Mouse (Mus musculus) intestine, embryonic 15.5 days (tissue): Measurements from ENCODE around the gene Olfr836. TPM values are rescaled to one million over a fixed set of nuclear protein-coding genes. Genes with fewer than 3 reads are reported as not detected.
"Not testable (repeated sequence)": the region's sequence is repeated elsewhere in the genome, so short reads cannot be mapped to it uniquely, and the experiment has no call there.

Experiments used
- ATAC-seq: fragments of 200-750 bp; cut with Nextera tagmentation; 2 replicates; pipeline ENCODE4 v1.8.0; 2017; ENCODE audit warnings: moderate TSS enrichment, moderate library complexity
- H3K27ac ChIP-seq: fragments of 300-500 bp; sonication (generic); 2 replicates; pipeline ENCODE4 v1.5.1; 2015; ENCODE audit warnings: mild to moderate bottlenecking, inconsistent platforms
- H3K27me3 ChIP-seq: fragments of 300-500 bp; sonication (generic); replicated peaks from 2 replicates; pipeline ENCODE4 v1.6.1; 2015; ENCODE audit warnings: inconsistent platforms
- H3K36me3 ChIP-seq: fragments of 300-500 bp; sonication (generic); 2 replicates; pipeline ENCODE4 v1.6.1; 2015; ENCODE audit warnings: inconsistent platforms
- H3K4me1 ChIP-seq: fragments of 300-500 bp; sonication (generic); replicated peaks from 2 replicates; pipeline ENCODE4 v1.6.1; 2015; ENCODE audit warnings: inconsistent platforms
- H3K4me2 ChIP-seq: fragments of 300-500 bp; sonication (generic); replicated peaks from 2 replicates; pipeline ENCODE4 v1.6.1; 2015; ENCODE audit warnings: mild to moderate bottlenecking, inconsistent platforms
- H3K4me3 ChIP-seq: fragments of 300-500 bp; sonication (generic); replicated peaks from 2 replicates; pipeline ENCODE4 v1.5.1; 2015; ENCODE audit warnings: inconsistent platforms
- H3K9ac ChIP-seq: fragments of 300-500 bp; sonication (generic); 2 replicates; pipeline ENCODE4 v1.6.1; 2015; ENCODE audit warnings: inconsistent platforms
- H3K9me3 ChIP-seq: fragments of 300-500 bp; sonication (generic); 2 replicates; pipeline ENCODE4 v1.6.1; 2016; ENCODE audit warnings: inconsistent platforms
- WGBS: fragments of 180-500 bp; shearing (Covaris S2); methylation state at CpG from one replicate; pipeline ENCODE4 v1.1.7; 2015; 5-methylcytosine and 5-hydroxymethylcytosine counted together
- polyA plus RNA-seq: library from polyadenylated mRNA; unstranded; fragments of >200 nt; fragmentation: Nextera tagmentation; extraction: Ambion mirVana; gene quantifications from 2 replicates; pipeline ENCODE4 v1.2.1, GENCODE M21; 2015

The Olfr836 gene
- not detected in 2 replicates for polyA plus RNA-seq

DNA sequence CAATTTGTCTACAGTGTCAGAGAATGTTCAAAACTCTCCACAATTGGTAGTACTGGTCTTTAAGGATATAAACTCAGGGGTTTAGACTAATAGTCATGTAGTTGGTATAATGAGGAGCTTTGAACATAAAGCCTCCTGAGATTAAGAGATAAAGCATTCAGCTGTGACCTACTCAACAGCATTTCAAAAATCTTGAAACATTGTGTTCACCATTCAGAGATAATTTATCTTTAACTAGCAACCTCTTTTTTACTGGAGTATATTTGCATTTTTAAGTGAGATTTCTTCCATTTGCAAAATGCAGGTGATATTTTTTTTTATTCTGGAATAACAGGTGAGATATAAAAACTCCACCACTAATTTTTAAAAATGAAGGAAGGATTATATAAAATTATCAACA, at the start of gene Olfr836:
Gene Olfr836 (plus strand): TSS at position 301 of the 400 bp plus-strand sequence.
- H3K9me3 ChIP-seq: no peaks in the 10 kb centered on the region
- H3K4me1 ChIP-seq: no peaks in the 10 kb centered on the region
- H3K27me3 ChIP-seq: no peaks in the 10 kb centered on the region
- no peak within 1 kb of the TSS for H3K4me3 ChIP-seq
- no peaks in the 10 kb centered on the region for H3K36me3 ChIP-seq
- no peak within 1 kb of the TSS for H3K27ac ChIP-seq
- no peak within 1 kb of the TSS for H3K4me2 ChIP-seq
- no peak for ATAC-seq
- H3K9ac ChIP-seq: no peak within 1 kb of the TSS

- Histone ChIP-seq H3K9ac (no peak overlapping the region), H3K4me3 (no peak overlapping the region), H3K9me3 (no peaks in the 10 kb centered on the region), H3K4me1 (no peaks in the 10 kb centered on the region), H3K36me3 (no peaks in the 10 kb centered on the region), H3K4me2 (no peak overlapping the region), H3K27ac (no peak overlapping the region), H3K27me3 (no peaks in the 10 kb centered on the region)
- ATAC-seq: no peak
- WGBS: 24% methylated on average over 3 of the region's 3 CpGs
Measured at GRCm38 (mm10) chr9:19084986-19085385, 35.2 kb upstream of the Olfr836 start.

- H3K9ac ChIP-seq, H3K9me3 ChIP-seq, H3K4me2 ChIP-seq, H3K27ac ChIP-seq, H3K36me3 ChIP-seq, H3K27me3 ChIP-seq, H3K4me3 ChIP-seq, H3K4me1 ChIP-seq: not testable (repeated sequence)
- 30% methylated on average over 6 of the region's 6 CpGs for WGBS
- peak; percentile 96 for ATAC-seq
Measured at GRCm38 (mm10) chr9:19092889-19093753, 27.1 kb upstream of the Olfr836 start.

DNA sequence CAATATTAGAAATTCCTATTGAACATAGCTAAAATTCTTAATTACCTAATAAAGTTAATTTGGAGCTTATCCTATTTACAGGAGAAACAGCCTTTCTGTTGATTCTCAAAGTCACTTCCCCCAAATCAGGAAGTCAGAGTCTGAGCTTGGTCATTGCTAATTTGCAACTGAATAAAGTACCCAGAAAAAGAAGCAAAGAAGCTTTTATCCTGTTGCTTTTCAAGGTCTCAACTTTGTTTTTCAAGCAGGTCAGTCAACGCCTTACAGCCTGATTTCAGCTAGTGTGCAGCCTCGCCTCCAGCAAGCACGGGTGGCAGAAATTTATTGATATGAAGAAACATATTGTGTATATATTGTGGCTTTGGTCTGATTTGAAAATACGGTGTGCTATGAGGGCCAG, 22.9 kb upstream of the Olfr836 start:
- H3K4me1 ChIP-seq: no peaks in the 10 kb centered on the region
- H3K9me3 ChIP-seq: no peaks in the 10 kb centered on the region
- no peak for ATAC-seq
- no peaks in the 10 kb centered on the region for H3K27me3 ChIP-seq
- H3K9ac ChIP-seq: no peak overlapping the region
- H3K4me3 ChIP-seq: no peak overlapping the region
- no peak overlapping the region for H3K4me2 ChIP-seq
- H3K36me3 ChIP-seq: no peaks in the 10 kb centered on the region
- 93% methylated on average over 4 of the region's 4 CpGs for WGBS
- H3K27ac ChIP-seq: no peak overlapping the region

GRCm38 (mm10) chr9:19136017-19136416, 15.8 kb downstream of the Olfr836 start, which contains the start of gene Olfr837:
Gene Olfr837, plus strand, starts transcription at chr9:19136317.
- Histone ChIP-seq H3K9me3 (no peaks in the 10 kb centered on the region), H3K27ac (no peak within 1 kb of the TSS), H3K4me3 (no peak within 1 kb of the TSS), H3K27me3 (no peaks in the 10 kb centered on the region), H3K4me2 (no peak within 1 kb of the TSS), H3K36me3 (no peaks in the 10 kb centered on the region), H3K9ac (no peak within 1 kb of the TSS), H3K4me1 (no peaks in the 10 kb centered on the region)
- whole genome bisulfite sequencing: 81% methylated on average over 1 of the region's 1 CpGs
- no peak for ATAC-seq

Other genes starting within 250 kb of the Olfr836 start
- gene Olfr830, start 245.7 kb upstream of the Olfr836 start, polyA plus RNA-seq: not detected in 2 replicates
- not detected in 2 replicates for gene Olfr832, start 183.3 kb upstream of the Olfr836 start, polyA plus RNA-seq
- not detected in 2 replicates for gene Olfr834, start 132.4 kb upstream of the Olfr836 start, polyA plus RNA-seq
- gene Olfr835, start 87.6 kb upstream of the Olfr836 start, polyA plus RNA-seq: not detected in 2 replicates
- not detected in 2 replicates for gene Olfr837, start 15.9 kb downstream of the Olfr836 start, polyA plus RNA-seq
- gene Olfr839-ps1, start 56.9 kb downstream of the Olfr836 start, polyA plus RNA-seq: not detected in 2 replicates
- not detected in 2 replicates for gene Olfr843, start 131.6 kb downstream of the Olfr836 start, polyA plus RNA-seq
- gene Olfr844, start 196.0 kb downstream of the Olfr836 start, polyA plus RNA-seq: not detected in 2 replicates
- gene Olfr845, start 216.1 kb downstream of the Olfr836 start, polyA plus RNA-seq: not detected in 2 replicates
- not detected in 2 replicates for gene Olfr846, start 243.6 kb downstream of the Olfr836 start, polyA plus RNA-seq